Mouse (Mus musculus) olfactory bulb, adult 2 months (tissue): ENCODE measurements around the gene Cabp2. TPM values are rescaled to one million over a fixed set of nuclear protein-coding genes. Genes with fewer than 3 reads are reported as not detected.
"Not testable (repeated sequence)": the region's sequence is repeated elsewhere in the genome, so short reads cannot be mapped to it uniquely, and the experiment has no call there.

ENCODE experiments used
- H3K27ac ChIP-seq: fragments of 200-500 bp; 2 replicates; pipeline ENCODE4 v1.5.1; 2012; ENCODE audit warnings: low read depth, low read length; ENCODE audit not compliant: insufficient read depth
- H3K4me1 ChIP-seq: fragments of 200-500 bp; 2 replicates; pipeline ENCODE4 v1.6.1; 2012; ENCODE audit warnings: low read length; ENCODE audit not compliant: control insufficient read depth, insufficient read depth
- H3K4me3 ChIP-seq: fragments of 200-500 bp; 2 replicates; pipeline ENCODE4 v1.5.1; 2012; ENCODE audit warnings: mild to moderate bottlenecking, low read depth, low read length, moderate library complexity; ENCODE audit not compliant: insufficient read depth
- CTCF ChIP-seq: fragments of 200-500 bp; IDR thresholded peaks from 2 replicates; pipeline ENCODE4 v1.5.1; 2012; ENCODE audit warnings: low read depth, mild to moderate bottlenecking, low read length, moderate library complexity; ENCODE audit not compliant: insufficient read depth
- POLR2A ChIP-seq: fragments of 200-500 bp; IDR thresholded peaks from 2 replicates; pipeline ENCODE4 v1.6.1; 2012; ENCODE audit warnings: mild to moderate bottlenecking, low read depth, low read length, moderate library complexity; ENCODE audit not compliant: insufficient read depth
- WGBS: fragments of 180-500 bp; shearing (Covaris S2); methylation state at CpG from one replicate; pipeline ENCODE4 v1.1.7; 2018; 5-methylcytosine and 5-hydroxymethylcytosine counted together
- polyA plus RNA-seq: library from polyadenylated mRNA; stranded (reverse); fragments of >200 nt; gene quantifications from 2 replicates; pipeline ENCODE4 v1.2.4, GENCODE M21; 2012; ENCODE audit warnings: low replicate concordance; ENCODE audit not compliant: missing spikeins, insufficient read depth, insufficient read length

The Cabp2 gene
- polyA plus RNA-seq, 1 experiment = not detected

DNA sequence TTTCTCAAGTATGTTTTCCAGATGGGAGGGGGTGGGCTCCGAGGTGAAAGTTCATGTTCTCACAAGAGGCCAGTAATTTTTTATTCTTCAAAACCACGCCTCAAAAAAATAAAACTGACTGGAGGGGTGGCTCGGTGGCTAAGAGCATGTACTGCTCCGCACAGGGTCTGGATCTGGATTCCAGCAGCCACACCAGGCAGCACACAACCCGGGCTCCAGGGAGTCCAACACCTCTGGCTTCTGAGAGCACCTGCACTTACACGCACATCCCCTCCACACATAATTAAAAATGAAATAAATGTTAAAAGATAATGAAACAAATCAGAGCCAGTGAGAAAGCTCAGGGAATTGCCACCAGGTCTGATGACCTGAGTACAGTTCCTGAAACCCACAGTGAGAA lies 15.1 kb upstream of the Cabp2 start:
- H3K4me3 ChIP-seq = no peak overlapping the region
- peaks cover 4% of the 10 kb centered on the region; the same call in 1 of the 2 replicates for H3K4me1 ChIP-seq
- 80% methylated on average over 6 of the region's 6 CpGs for WGBS
- H3K27ac ChIP-seq = no peak overlapping the region
- TF ChIP-seq POLR2A = no peak

GRCm38 (mm10) chr19:4066877-4067276 lies 14.5 kb upstream of the Cabp2 start:
- Histone ChIP-seq H3K4me3 (no peak overlapping the region), H3K27ac (no peak overlapping the region), H3K4me1 (peaks cover 4% of the 10 kb centered on the region; the same call in 1 of the 2 replicates)
- TF ChIP-seq POLR2A (no peak), CTCF (no peak)

DNA sequence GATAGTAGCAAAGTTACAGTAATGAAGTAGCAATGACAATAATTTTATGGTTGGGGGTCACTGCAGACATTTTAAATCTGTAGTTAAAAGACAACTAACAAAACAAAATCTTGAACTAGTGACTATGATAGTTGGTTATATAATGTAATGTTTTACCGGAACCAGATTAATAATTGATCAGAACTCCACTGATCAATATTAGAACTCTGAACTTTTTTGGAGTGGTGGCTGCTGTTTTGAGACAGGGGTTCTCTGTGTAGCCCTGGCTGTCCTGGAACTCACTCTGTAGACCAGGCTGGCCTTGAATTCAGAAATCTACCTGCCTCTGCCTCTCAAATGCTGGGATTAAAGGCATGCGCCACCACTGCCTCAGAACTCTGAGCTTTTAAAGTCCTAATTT lies 13.1 kb upstream of the Cabp2 start:
- not testable (repeated sequence) for H3K4me1 ChIP-seq, H3K4me3 ChIP-seq, H3K27ac ChIP-seq
- WGBS = 96% methylated on average over 2 of the region's 2 CpGs

DNA sequence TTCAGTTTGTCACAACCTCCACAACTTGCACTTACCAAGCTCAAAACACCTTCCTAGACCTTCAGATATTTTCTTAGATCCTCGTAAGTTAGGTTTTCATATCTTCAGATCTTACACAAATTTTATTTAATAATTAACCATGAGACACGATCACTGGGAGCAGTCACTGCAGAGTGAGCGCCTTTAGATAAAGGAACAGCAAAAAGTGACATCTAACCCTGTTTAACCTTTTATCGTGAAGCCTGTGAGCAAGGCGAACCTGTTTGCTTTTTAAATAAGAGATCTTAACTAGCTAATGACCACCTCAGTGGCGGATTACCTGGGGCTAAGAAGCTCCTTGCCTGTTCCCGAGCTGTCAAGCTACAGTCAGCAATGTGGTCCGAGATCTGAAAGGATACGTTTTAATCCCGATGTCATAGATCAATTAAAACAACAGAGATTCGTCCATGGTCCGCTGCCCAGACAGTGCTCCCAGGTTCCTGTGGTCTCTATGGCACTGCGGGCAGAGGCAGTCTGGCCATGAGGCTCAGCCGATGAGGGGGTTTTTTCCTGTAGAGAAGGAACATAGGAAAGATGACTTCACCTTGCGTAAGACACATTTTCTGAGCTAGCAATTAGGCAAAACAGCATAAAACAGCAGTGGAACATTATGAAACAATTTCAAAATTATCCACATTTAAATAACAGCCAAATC lies 12.5 kb upstream of the Cabp2 start:
- 70% methylated on average over 15 of the region's 15 CpGs for WGBS
- no peak overlapping the region for H3K4me3 ChIP-seq
- no peak overlapping the region for H3K27ac ChIP-seq
- H3K4me1 ChIP-seq = peaks cover 4% of the 10 kb centered on the region; the same call in 1 of the 2 replicates
- TF ChIP-seq POLR2A (no peak), CTCF (no peak)

- no peak overlapping the region for H3K27ac ChIP-seq
- H3K4me3 ChIP-seq = no peak overlapping the region
- peaks cover 4% of the 10 kb centered on the region; the same call in 1 of the 2 replicates for H3K4me1 ChIP-seq
- whole genome bisulfite sequencing = 79% methylated on average over 15 of the region's 15 CpGs
- TF ChIP-seq POLR2A = no peak
- no peak for TF ChIP-seq CTCF
Observed at GRCm38 (mm10) chr19:4070311-4070710, 11.1 kb upstream of the Cabp2 start.

DNA sequence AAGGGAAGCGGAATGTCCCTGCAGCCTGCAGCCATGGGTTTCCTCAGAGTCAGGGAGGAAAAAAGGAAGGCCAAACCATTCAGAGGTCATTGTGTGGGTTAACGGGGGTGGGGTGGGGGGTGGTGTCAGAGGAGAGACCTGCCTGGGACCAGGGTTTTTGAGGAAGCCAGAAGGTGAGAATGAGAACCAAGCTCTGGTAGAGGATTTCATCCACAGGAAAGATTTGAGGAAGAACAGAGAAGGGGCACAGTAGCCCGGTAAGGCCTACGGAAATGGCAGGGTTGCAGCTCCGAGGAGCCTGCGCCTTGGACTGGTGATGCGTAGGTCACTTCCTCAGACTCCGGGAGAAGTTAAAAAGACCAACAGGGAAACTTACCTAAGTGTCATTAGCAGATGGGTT lies 10.6 kb upstream of the Cabp2 start:
- peaks cover 4% of the 10 kb centered on the region; the same call in 1 of the 2 replicates for H3K4me1 ChIP-seq
- H3K27ac ChIP-seq = no peak overlapping the region
- TF ChIP-seq CTCF (no peak), POLR2A (no peak)
- H3K4me3 ChIP-seq = no peak overlapping the region
- WGBS = 83% methylated on average over 8 of the region's 8 CpGs

DNA sequence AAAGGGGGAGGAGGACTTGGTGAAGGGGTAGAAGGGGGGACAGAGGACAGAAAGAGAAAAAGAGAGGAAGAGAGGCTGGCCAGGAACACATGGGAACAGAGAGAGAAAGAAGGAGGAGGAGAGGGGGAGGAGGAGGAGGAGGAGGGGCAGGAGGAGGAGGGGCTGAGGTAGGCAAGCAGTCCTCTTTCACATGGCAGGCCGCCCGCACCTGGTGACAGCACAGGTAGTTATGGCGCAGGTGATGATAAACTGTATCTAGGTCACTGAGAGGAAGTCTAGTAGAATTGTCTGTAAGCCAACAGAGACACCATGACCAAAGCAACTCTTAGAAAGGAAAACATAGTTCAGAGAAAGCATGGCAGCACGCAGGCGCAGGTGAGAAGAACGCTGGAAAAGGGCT lies 10.0 kb upstream of the Cabp2 start:
- TF ChIP-seq POLR2A (no peak), CTCF (no peak)
- no peak overlapping the region for H3K27ac ChIP-seq
- WGBS = 93% methylated on average over 6 of the region's 6 CpGs
- H3K4me1 ChIP-seq = peaks cover 4% of the 10 kb centered on the region; the same call in 1 of the 2 replicates
- no peak overlapping the region for H3K4me3 ChIP-seq

- 81% methylated on average over 6 of the region's 6 CpGs for WGBS
- TF ChIP-seq CTCF = no peak
- TF ChIP-seq POLR2A = no peak
- Histone ChIP-seq H3K4me3 (no peak overlapping the region), H3K27ac (no peak overlapping the region), H3K4me1 (no peaks in the 10 kb centered on the region)
Observed at GRCm38 (mm10) chr19:4072706-4073424, 8.5 kb upstream of the Cabp2 start.

- H3K4me3 ChIP-seq = no peak overlapping the region
- 92% methylated on average over 1 of the region's 1 CpGs for WGBS
- no peak for TF ChIP-seq CTCF
- no peak for TF ChIP-seq POLR2A
- no peaks in the 10 kb centered on the region; the same call in 1 of the 2 replicates for H3K4me1 ChIP-seq
- no peak overlapping the region for H3K27ac ChIP-seq
Observed at GRCm38 (mm10) chr19:4075531-4075930, 5.8 kb upstream of the Cabp2 start.

- Histone ChIP-seq H3K4me1 (no peaks in the 10 kb centered on the region; the same call in 1 of the 2 replicates), H3K27ac (no peak overlapping the region), H3K4me3 (no peak overlapping the region)
- TF ChIP-seq POLR2A = no peak
- no peak for TF ChIP-seq CTCF
- WGBS = 77% methylated on average over 1 of the region's 1 CpGs
Observed at GRCm38 (mm10) chr19:4079594-4079993, 1.8 kb upstream of the Cabp2 start.
